Mouse (Mus musculus) spleen, adult 18-20 months (tissue): ENCODE data around the gene Zfp65.
"Not testable (repeated sequence)": the region's sequence is repeated elsewhere in the genome, so short reads cannot be mapped to it uniquely, and the experiment has no call there.

Experiments used
- DNase-seq, 2 experiments: peaks; one replicate each; pipeline ENCODE4 v3.0.0; 2022; ENCODE audit warnings: mixed read lengths in 2 of 2

Gene Zfp65

GRCm38 (mm10) chr13:67728641-67729318 is at the start of gene Zfp65:
TSS of gene Zfp65 (minus strand) at chr13:67729173.
- peak; percentile 16 to 41 for DNase-seq

- DNase-seq, result no peak
Measured at GRCm38 (mm10) chr13:67763031-67763768, 34.2 kb upstream of the Zfp65 start.

GRCm38 (mm10) chr13:67759966-67760365 is 31.0 kb upstream of the Zfp65 start:
- DNase-seq, result no peak

GRCm38 (mm10) chr13:67755761-67756160 is 26.8 kb upstream of the Zfp65 start:
- no peak for DNase-seq

- peak; percentile 39 to 61 for DNase-seq
Measured at GRCm38 (mm10) chr13:67754333-67755306, 25.6 kb upstream of the Zfp65 start, which contains the start of gene Zfp85. TSS of gene Zfp85 (minus strand) at chr13:67755228.

GRCm38 (mm10) chr13:67743896-67744295 is 14.9 kb upstream of the Zfp65 start:
- DNase-seq, result no peak

GRCm38 (mm10) chr13:67742941-67743340 is 14.0 kb upstream of the Zfp65 start:
- no peak for DNase-seq

GRCm38 (mm10) chr13:67734391-67734790 is 5.4 kb upstream of the Zfp65 start:
- not testable (repeated sequence) for DNase-seq

- DNase-seq, result peak in 1 of 2 experiments; percentile 25
Measured at GRCm38 (mm10) chr13:67729441-67729840, 468 bp upstream of the Zfp65 start.

- no peak for DNase-seq
Measured at GRCm38 (mm10) chr13:67728106-67728505, 867 bp downstream of the Zfp65 start.

- not testable (repeated sequence) for DNase-seq
Measured at GRCm38 (mm10) chr13:67725331-67725730, 3.6 kb downstream of the Zfp65 start.

- peak; percentile 75 to 83 for DNase-seq
Measured at GRCm38 (mm10) chr13:67723848-67724479, 5.0 kb downstream of the Zfp65 start.

GRCm38 (mm10) chr13:67686971-67687370 is 42.0 kb downstream of the Zfp65 start, which contains the start of gene Zfp738:
TSS of gene Zfp738 (minus strand) at chr13:67687071.
- DNase-seq, result no peak

- not testable (repeated sequence) for DNase-seq
Measured at GRCm38 (mm10) chr13:67683841-67684240, 45.1 kb downstream of the Zfp65 start.

GRCm38 (mm10) chr13:67682959-67683735 is 45.8 kb downstream of the Zfp65 start:
- peak; percentile 63 to 74 for DNase-seq

- DNase-seq, result no peak
Measured at GRCm38 (mm10) chr13:67674902-67675301, 54.1 kb downstream of the Zfp65 start.
